Mouse (Mus musculus) forebrain, embryonic 15.5 days (tissue): ENCODE results near the gene Dusp14. TPM values are rescaled to one million over a fixed set of nuclear protein-coding genes. Genes with fewer than 3 reads are reported as not detected.

Experiments used
- ATAC-seq: fragments of 200-750 bp; cut with Nextera tagmentation; replicated peaks from 2 replicates; pipeline ENCODE4 v1.8.0; 2017; ENCODE audit warnings: mild to moderate bottlenecking, moderate TSS enrichment, moderate library complexity
- H3K27ac ChIP-seq: fragments of 300-500 bp; sonication (generic); replicated peaks from 2 replicates; pipeline ENCODE4 v1.5.1; 2015; ENCODE audit warnings: mild to moderate bottlenecking, inconsistent platforms
- H3K27me3 ChIP-seq: fragments of 300-500 bp; sonication (generic); 2 replicates; pipeline ENCODE4 v1.6.1; 2015; ENCODE audit warnings: inconsistent platforms
- H3K36me3 ChIP-seq: fragments of 300-500 bp; sonication (generic); 2 replicates; pipeline ENCODE4 v1.6.1; 2015; ENCODE audit warnings: mild to moderate bottlenecking, inconsistent platforms
- H3K4me1 ChIP-seq: fragments of 300-500 bp; sonication (generic); 2 replicates; pipeline ENCODE4 v1.6.1; 2015; ENCODE audit warnings: inconsistent platforms
- H3K4me2 ChIP-seq: fragments of 300-500 bp; sonication (generic); replicated peaks from 2 replicates; pipeline ENCODE4 v1.6.1; 2015; ENCODE audit warnings: mild to moderate bottlenecking, inconsistent platforms
- H3K4me3 ChIP-seq: fragments of 300-500 bp; sonication (generic); 2 replicates; pipeline ENCODE4 v1.5.1; 2015; ENCODE audit warnings: mild to moderate bottlenecking, inconsistent platforms
- H3K9ac ChIP-seq: fragments of 300-500 bp; sonication (generic); replicated peaks from 2 replicates; pipeline ENCODE4 v1.6.1; 2015; ENCODE audit warnings: mild to moderate bottlenecking, inconsistent platforms
- H3K9me3 ChIP-seq: fragments of 300-500 bp; sonication (generic); 2 replicates; pipeline ENCODE4 v1.6.1; 2016; ENCODE audit warnings: inconsistent platforms
- WGBS: fragments of 180-500 bp; shearing (Covaris S2); methylation state at CpG from one replicate; pipeline ENCODE4 v1.1.7; 2015; ENCODE audit warnings: mixed read lengths; 5-methylcytosine and 5-hydroxymethylcytosine counted together
- polyA plus RNA-seq: library from polyadenylated mRNA; unstranded; fragments of >200 nt; fragmentation: Nextera tagmentation; extraction: Ambion mirVana; gene quantifications from 2 replicates; pipeline ENCODE4 v1.2.1, GENCODE M21; 2015

The Dusp14 gene
- polyA plus RNA-seq, 1 experiment from 2014 or later: 31.7 TPM

DNA sequence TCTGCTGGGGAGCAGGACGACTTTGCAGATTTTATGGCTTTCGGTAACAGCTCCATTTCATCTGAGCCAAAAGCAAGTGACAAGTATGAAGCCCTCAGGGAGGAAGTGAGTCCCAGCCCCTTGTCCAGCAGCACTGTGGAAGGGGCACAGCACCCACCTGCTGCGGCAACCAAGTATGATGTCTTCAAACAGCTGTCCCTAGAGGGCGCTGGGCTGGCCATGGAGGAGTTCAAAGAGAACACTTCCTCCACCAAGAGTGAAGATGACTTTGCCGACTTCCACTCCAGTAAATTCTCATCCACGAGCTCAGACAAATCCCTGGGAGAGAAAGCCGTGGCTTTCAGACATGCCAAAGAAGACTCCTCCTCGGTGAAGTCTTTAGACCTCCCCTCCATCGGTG, 60.1 kb downstream of the Dusp14 start:
- 88% methylated on average over 9 of the region's 9 CpGs for WGBS
- H3K9ac ChIP-seq: no peak overlapping the region
- H3K4me1 ChIP-seq: peaks cover 43% of the 10 kb centered on the region
- H3K27ac ChIP-seq: no peak overlapping the region
- H3K4me2 ChIP-seq: no peak overlapping the region
- ATAC-seq: no peak
- H3K4me3 ChIP-seq: no peak overlapping the region
- peaks cover 53% of the 10 kb centered on the region for H3K36me3 ChIP-seq
- H3K27me3 ChIP-seq: no peaks in the 10 kb centered on the region
- no peaks in the 10 kb centered on the region for H3K9me3 ChIP-seq

GRCm38 (mm10) chr11:84003986-84004385, 65.1 kb downstream of the Dusp14 start:
- ATAC-seq: no peak
- Histone ChIP-seq H3K36me3 (peaks cover 81% of the 10 kb centered on the region), H3K4me2 (no peak overlapping the region), H3K9me3 (no peaks in the 10 kb centered on the region), H3K4me1 (peaks cover 6% of the 10 kb centered on the region; the same call in 1 of the 2 replicates), H3K27me3 (no peaks in the 10 kb centered on the region), H3K9ac (no peak overlapping the region), H3K4me3 (no peak overlapping the region), H3K27ac (no peak overlapping the region)
- WGBS: 87% methylated on average over 6 of the region's 6 CpGs

DNA sequence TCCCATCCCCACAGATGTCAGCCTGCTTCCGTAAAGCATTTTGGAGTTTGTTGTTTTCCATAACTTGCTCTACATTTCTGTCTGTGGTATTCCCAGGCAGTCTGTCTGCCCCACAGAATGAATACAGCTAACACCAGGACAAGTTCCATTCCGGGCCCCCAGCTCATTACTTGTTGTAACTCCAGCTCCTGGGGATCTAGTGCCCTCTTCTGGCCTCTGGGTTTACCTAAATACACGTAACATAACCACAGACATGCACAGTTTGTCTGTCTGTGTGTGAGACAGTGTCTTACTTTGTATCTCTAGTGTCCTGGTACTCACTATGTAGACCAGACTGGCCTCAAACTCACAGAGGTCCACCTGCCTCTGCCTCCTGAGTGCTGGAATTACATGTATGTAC, 67.8 kb downstream of the Dusp14 start:
- ATAC-seq: no peak
- no peak overlapping the region for H3K9ac ChIP-seq
- no peaks in the 10 kb centered on the region for H3K9me3 ChIP-seq
- no peak overlapping the region for H3K4me3 ChIP-seq
- H3K4me2 ChIP-seq: no peak overlapping the region
- 97% methylated on average over 3 of the region's 3 CpGs for WGBS
- no peak overlapping the region for H3K27ac ChIP-seq
- H3K27me3 ChIP-seq: no peaks in the 10 kb centered on the region
- peaks cover 91% of the 10 kb centered on the region for H3K36me3 ChIP-seq
- peaks cover 11% of the 10 kb centered on the region; the same call in 1 of the 2 replicates for H3K4me1 ChIP-seq

- Histone ChIP-seq H3K4me2 (no peak overlapping the region), H3K4me1 (peaks cover 11% of the 10 kb centered on the region; the same call in 1 of the 2 replicates), H3K4me3 (no peak overlapping the region), H3K9ac (no peak overlapping the region), H3K9me3 (no peaks in the 10 kb centered on the region), H3K27ac (peak overlapping the region; percentile 34; the same call in 1 of the 2 replicates), H3K27me3 (no peaks in the 10 kb centered on the region), H3K36me3 (peaks cover 91% of the 10 kb centered on the region)
- WGBS: 86% methylated on average over 4 of the region's 4 CpGs
- no peak for ATAC-seq
These were observed 69.6 kb downstream of the Dusp14 start for GRCm38 (mm10) chr11:83999411-83999915.

- peak overlapping the region; percentile 34 for H3K27ac ChIP-seq
- peaks cover 91% of the 10 kb centered on the region for H3K36me3 ChIP-seq
- no peaks in the 10 kb centered on the region for H3K27me3 ChIP-seq
- H3K4me1 ChIP-seq: peaks cover 11% of the 10 kb centered on the region; the same call in 1 of the 2 replicates
- no peaks in the 10 kb centered on the region for H3K9me3 ChIP-seq
- ATAC-seq: 0 out of 2 replicates have a peak, but pooled peaks have one; percentile 46
- no peak overlapping the region for H3K4me3 ChIP-seq
- no peak overlapping the region for H3K4me2 ChIP-seq
- no peak overlapping the region for H3K9ac ChIP-seq
- 31% methylated on average over 3 of the region's 3 CpGs for WGBS
These were observed 70.1 kb downstream of the Dusp14 start for GRCm38 (mm10) chr11:83998993-83999392.

Other genes with a start within 250 kb of the Dusp14 start
- gene Hnf1b, start 219.2 kb downstream of the Dusp14 start, polyA plus RNA-seq: 0.08 TPM in 1 of 2 replicates, not detected in the other
- gene Ddx52, start 127.2 kb downstream of the Dusp14 start, polyA plus RNA-seq: 30.9 and 31.4 TPM in 2 replicates
- gene Synrg, start 104.8 kb downstream of the Dusp14 start, polyA plus RNA-seq: 33.5 and 34.3 TPM in 2 replicates
- gene Tada2a, start 60.3 kb upstream of the Dusp14 start, polyA plus RNA-seq: 37.5 and 38.4 TPM in 2 replicates
- 26.4 and 27.5 TPM in 2 replicates for gene Acaca, start 60.4 kb upstream of the Dusp14 start, polyA plus RNA-seq
- not detected in 2 replicates for gene Gm11437, start 98.2 kb upstream of the Dusp14 start, polyA plus RNA-seq